Mouse (Mus musculus) ES-E14 (cell line): ENCODE measurements at regions not wholly inside any gene's neighbourhood (a gene's known extent, or its start where the extent isn't known, plus 50 kb on each side); places are given as distances from the start of the nearest gene placed in this dataset.

ENCODE experiments used
- DNase-seq: peaks from one replicate; pipeline ENCODE4 v3.0.0-alpha.2; 2013; ENCODE audit warnings: low read depth, low spot score
- H3K27ac ChIP-seq: 2 replicates; pipeline ENCODE4 v1.5.1; 2012; ENCODE audit warnings: low read depth, mild to moderate bottlenecking, low read length, moderate library complexity, mixed read lengths; ENCODE audit not compliant: poor library complexity, insufficient read depth, severe bottlenecking
- H3K36me3 ChIP-seq: 2 replicates; pipeline ENCODE4 v1.6.1; 2012; ENCODE audit warnings: mild to moderate bottlenecking, low read length, moderate library complexity, mixed read lengths; ENCODE audit not compliant: control insufficient read depth, poor library complexity, insufficient read depth, severe bottlenecking
- H3K4me1 ChIP-seq, 2 experiments: fragments of 150-350 bp in 1 of 2; sonication (generic) in 1 of 2; 2 replicates each; pipeline ENCODE4 v1.6.1; 2012; ENCODE audit warnings: low read length in 2 of 2, mild to moderate bottlenecking in 1 of 2, mixed read lengths in 1 of 2; ENCODE audit not compliant: control insufficient read depth in 2 of 2, insufficient read depth in 2 of 2, poor library complexity in 1 of 2
- H3K4me3 ChIP-seq, 2 experiments: fragments of 150-350 bp in 1 of 2; sonication (generic) in 1 of 2; 2 replicates each; pipeline ENCODE4 v1.5.1; 2012; ENCODE audit warnings: low read length in 2 of 2, low read depth in 1 of 2, mild to moderate bottlenecking in 1 of 2, mixed read lengths in 1 of 2; ENCODE audit not compliant: insufficient read depth in 1 of 2, poor library complexity in 1 of 2, severe bottlenecking in 1 of 2
- H3K9ac ChIP-seq: 2 replicates; pipeline ENCODE4 v1.6.1; 2012; ENCODE audit warnings: low read depth, mild to moderate bottlenecking, low read length, mixed read lengths; ENCODE audit not compliant: poor library complexity, insufficient read depth, severe bottlenecking
- H3K9me3 ChIP-seq: fragments of 150-350 bp; sonication (generic); 2 replicates; pipeline ENCODE4 v1.6.1; 2012; ENCODE audit warnings: low read depth, mild to moderate bottlenecking, low read length; ENCODE audit not compliant: control insufficient read depth, insufficient read depth
- CHD2 ChIP-seq: IDR thresholded peaks from 2 replicates; pipeline ENCODE4 v1.6.1; 2014; ENCODE audit warnings: mild to moderate bottlenecking, low read depth, low read length, inconsistent platforms
- HCFC1 ChIP-seq: IDR thresholded peaks from 2 replicates; pipeline ENCODE4 v1.6.1; 2012; ENCODE audit warnings: low read length, inconsistent platforms, borderline replicate concordance; ENCODE audit not compliant: insufficient read depth
- MAFK ChIP-seq: IDR thresholded peaks from 2 replicates; pipeline ENCODE4 v1.6.1; 2014; ENCODE audit warnings: mild to moderate bottlenecking, low read depth, low read length, inconsistent platforms; ENCODE audit not compliant: insufficient read depth
- ZC3H11A ChIP-seq: IDR thresholded peaks from 2 replicates; pipeline ENCODE4 v1.6.1; 2012; ENCODE audit warnings: low read depth, mild to moderate bottlenecking, inconsistent platforms, low read length, borderline replicate concordance
- ZNF384 ChIP-seq: IDR thresholded peaks from 2 replicates; pipeline ENCODE4 v1.6.1; 2012; ENCODE audit warnings: low read depth, low read length, inconsistent platforms
- in situ Hi-C, 2 experiments: fragments of 600-800 bp; cut with MboI; formaldehyde crosslinking; loops; one replicate each; pipeline ENCODE4 v1.15.1; 2025; ENCODE audit warnings: low sequenced_read_pairs in 2 of 2, inconsistent platforms in 1 of 2; ENCODE audit not compliant: unreplicated experiment in 2 of 2

DNA sequence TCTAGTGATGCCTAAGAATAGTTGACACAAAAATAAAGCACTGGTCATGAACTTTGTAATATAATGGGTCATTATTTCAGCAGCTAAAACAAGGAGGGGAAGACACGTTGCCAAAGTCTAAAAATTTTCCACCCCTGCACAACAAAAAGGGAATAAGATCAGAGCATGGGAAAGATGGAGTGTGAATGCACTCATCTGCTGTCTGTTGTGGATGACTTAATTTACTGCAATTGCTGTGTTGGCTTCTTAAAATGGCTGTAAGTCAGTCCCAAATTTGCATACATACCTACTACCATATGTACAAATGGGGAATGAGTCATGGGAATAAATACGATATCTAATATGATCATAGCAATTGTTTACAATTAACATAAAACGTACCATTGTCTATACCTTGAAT lies 1441.7 kb downstream of the Efnb2 start:
- in situ Hi-C loops = no loop called here
- H3K9ac ChIP-seq = no peak overlapping the region

DNA sequence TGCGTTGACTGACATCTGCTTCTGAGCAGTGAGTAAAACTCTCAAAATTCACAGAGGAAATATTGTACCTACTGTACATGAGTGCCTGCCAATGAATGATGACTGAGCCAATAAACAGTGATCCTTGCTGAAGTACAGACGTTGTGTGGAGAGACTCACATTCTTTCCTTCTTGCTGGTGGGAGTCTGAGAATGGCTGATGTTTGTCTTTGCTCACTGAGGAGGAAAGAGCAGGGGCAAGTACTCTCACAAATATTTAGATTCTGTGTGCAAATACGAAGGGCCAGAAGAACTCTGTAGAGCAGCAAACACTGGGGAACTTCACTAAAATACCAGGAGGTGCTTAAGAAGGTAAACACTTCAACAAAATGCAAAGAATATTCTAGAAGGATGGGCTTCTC lies 1453.9 kb downstream of the Efnb2 start:
- no peak for TF ChIP-seq ZNF384

More for the DNA sequence above, 1441.7 kb downstream of the Efnb2 start:
- no peak overlapping the region for H3K4me3 ChIP-seq
- H3K27ac ChIP-seq = no peak overlapping the region
- no peaks in the 10 kb centered on the region for H3K9me3 ChIP-seq
- no peak for TF ChIP-seq HCFC1
- TF ChIP-seq CHD2 = no peak
- no peak for TF ChIP-seq ZC3H11A
- TF ChIP-seq MAFK = no peak
- TF ChIP-seq ZNF384 = no peak
- H3K36me3 ChIP-seq = no peaks in the 10 kb centered on the region
- no peaks in the 10 kb centered on the region for H3K4me1 ChIP-seq
- no peak for DNase-seq

DNA sequence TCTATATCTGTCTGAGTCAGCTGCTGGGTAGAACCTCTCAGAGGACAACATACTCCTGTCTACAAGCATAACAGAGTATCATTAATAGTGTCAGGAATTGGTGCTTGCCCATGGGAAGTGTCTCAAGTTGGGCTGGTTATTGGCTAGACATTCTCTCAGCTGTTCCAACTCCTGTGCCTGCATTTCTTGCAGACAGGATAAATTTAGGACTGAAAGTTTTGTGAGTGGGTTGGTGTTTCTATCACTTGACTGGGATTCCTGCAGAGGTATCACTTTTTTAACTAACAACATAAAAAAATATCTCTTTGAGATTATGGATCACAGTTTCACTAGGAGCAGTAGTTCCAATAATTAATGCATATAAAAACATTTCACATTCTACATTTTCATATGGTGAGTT lies 1454.4 kb downstream of the Efnb2 start:
- no peaks in the 10 kb centered on the region for H3K36me3 ChIP-seq
- no peak overlapping the region for H3K4me3 ChIP-seq
- no peaks in the 10 kb centered on the region for H3K9me3 ChIP-seq
- H3K4me1 ChIP-seq = no peaks in the 10 kb centered on the region
- in situ Hi-C loops = no loop called here
- no peak overlapping the region for H3K27ac ChIP-seq
- TF ChIP-seq ZC3H11A (no peak), HCFC1 (no peak), ZNF384 (no peak), MAFK (no peak), CHD2 (no peak)
- DNase-seq = no peak
- H3K9ac ChIP-seq = no peak overlapping the region

More for the DNA sequence above, 1453.9 kb downstream of the Efnb2 start:
- Histone ChIP-seq H3K9me3 (no peaks in the 10 kb centered on the region), H3K9ac (no peak overlapping the region), H3K36me3 (no peaks in the 10 kb centered on the region), H3K27ac (no peak overlapping the region), H3K4me1 (no peaks in the 10 kb centered on the region), H3K4me3 (no peak overlapping the region)
- no peak for DNase-seq
- in situ Hi-C loops = no loop called here

DNA sequence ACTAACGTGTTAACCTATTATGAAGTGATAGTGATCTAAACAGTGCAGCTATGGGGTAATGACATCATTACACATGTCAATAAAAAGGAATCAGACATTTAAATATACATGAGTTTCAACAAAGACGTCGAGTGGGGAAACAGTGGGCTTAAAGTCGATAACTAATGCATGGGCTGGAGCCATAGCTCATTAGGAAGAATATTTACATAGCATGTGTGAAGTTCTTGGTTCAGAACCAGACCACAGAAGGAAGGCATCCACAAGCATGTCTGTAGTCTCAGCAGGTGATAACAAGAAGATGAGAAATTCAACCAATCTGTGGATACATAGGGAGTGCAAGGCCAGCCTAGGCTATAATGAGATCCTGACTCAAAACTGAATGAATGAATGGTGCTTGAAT lies 1456.0 kb downstream of the Efnb2 start:
- Histone ChIP-seq H3K27ac (no peak overlapping the region), H3K36me3 (no peaks in the 10 kb centered on the region), H3K9me3 (no peaks in the 10 kb centered on the region), H3K9ac (no peak overlapping the region), H3K4me1 (no peaks in the 10 kb centered on the region), H3K4me3 (no peak overlapping the region)
- TF ChIP-seq MAFK (no peak), HCFC1 (no peak), ZC3H11A (no peak), ZNF384 (no peak), CHD2 (no peak)
- no peak for DNase-seq
- in situ Hi-C loops = no loop called here

DNA sequence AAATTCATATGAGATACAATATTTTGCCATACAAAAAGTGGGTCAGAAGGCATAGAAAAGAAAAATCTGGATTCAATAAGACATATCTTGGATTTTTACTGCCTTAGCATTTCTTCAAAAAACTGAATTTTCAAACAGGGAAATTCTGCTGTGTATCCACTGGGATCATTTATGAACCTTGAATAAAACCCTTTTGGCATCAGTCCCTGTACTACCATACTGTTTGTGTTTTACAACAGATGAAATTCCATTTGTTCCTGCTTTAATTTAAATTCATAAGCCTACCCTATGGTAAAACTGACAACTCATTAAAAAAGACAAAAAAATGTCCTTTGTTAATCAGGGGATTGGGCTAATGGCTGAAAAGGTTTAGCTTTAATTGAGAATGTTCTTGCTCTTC lies 1470.3 kb downstream of the Efnb2 start:
- TF ChIP-seq CHD2 (no peak), HCFC1 (no peak), ZNF384 (no peak), ZC3H11A (no peak), MAFK (no peak)
- DNase-seq = no peak
- H3K4me3 ChIP-seq = no peak overlapping the region
- in situ Hi-C loops = no loop called here
- no peaks in the 10 kb centered on the region for H3K36me3 ChIP-seq
- H3K27ac ChIP-seq = no peak overlapping the region
- no peaks in the 10 kb centered on the region for H3K4me1 ChIP-seq
- no peaks in the 10 kb centered on the region for H3K9me3 ChIP-seq
- no peak overlapping the region for H3K9ac ChIP-seq
